Mouse (Mus musculus): ENCODE measurements at regions not wholly inside any gene's neighbourhood (a gene's known extent, or its start where the extent isn't known, plus 50 kb on each side); places are given as distances from the start of the nearest gene placed in this dataset.

DNA sequence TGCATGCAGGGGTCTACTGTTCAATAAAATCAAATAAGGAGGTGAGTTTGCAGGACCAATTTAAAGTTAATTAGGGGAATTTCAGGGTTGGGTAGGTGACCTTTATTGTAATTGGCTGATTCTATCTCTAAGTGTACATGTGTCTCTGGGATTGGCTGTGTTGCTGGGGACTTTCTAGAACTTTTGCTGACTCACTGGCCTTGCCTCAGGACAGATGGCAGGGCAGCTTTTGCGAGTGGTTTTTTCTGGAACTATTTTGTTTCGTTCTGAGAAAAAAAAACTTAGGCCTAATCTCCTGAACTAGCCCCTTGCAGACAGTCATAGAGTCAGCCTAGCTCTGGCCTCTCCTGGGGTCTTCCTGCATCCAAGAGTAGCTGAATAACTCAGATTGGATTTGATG, 249.3 kb upstream of the Mdga2 start:
- H3K27me3 ChIP-seq = no peaks in the 10 kb centered on the region
- no peak overlapping the region for H3K4me2 ChIP-seq
- no peak overlapping the region for H3K27ac ChIP-seq
- H3K4me3 ChIP-seq = no peak overlapping the region
- WGBS = 75% methylated on average over 2 of the region's 2 CpGs
- H3K36me3 ChIP-seq (ENCODE audit: poor library complexity, severe bottlenecking) = no peaks in the 10 kb centered on the region
- no peak for ATAC-seq
- no peaks in the 10 kb centered on the region for H3K9me3 ChIP-seq (replicated peaks)
- no peak overlapping the region for H3K9ac ChIP-seq
- no peaks in the 10 kb centered on the region for H3K4me1 ChIP-seq

- Histone ChIP-seq H3K9ac (no peak overlapping the region), H3K9me3 (replicated peaks) (no peaks in the 10 kb centered on the region), H3K4me1 (no peaks in the 10 kb centered on the region), H3K27ac (no peak overlapping the region), H3K27me3 (no peaks in the 10 kb centered on the region), H3K4me3 (no peak overlapping the region), H3K36me3 (ENCODE audit: poor library complexity, severe bottlenecking) (no peaks in the 10 kb centered on the region), H3K4me2 (no peak overlapping the region)
- no peak for ATAC-seq
- 87% methylated on average over 3 of the region's 3 CpGs for WGBS
These were observed 248.7 kb upstream of the Mdga2 start for GRCm38 (mm10) chr12:67471001-67471400.

DNA sequence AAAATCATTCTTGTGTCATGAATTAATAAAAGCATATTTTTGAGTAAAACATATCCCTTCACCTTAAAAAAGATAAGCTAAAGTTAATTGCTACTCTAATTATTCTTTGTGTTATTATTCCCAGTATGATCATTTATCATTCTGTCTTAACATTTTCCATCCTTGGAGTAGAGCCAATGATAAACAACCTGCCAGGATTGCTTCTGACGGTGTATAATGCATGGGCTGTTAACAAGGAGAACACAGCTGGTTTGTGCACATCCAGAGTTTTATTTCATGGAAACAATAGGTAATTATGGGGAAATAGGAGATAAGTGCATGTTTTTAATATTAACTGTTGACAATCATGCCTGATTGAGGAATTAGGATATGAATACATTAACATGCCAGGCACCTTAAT, 226.8 kb upstream of the Mdga2 start:
- 0 out of 2 replicates have a peak, but pooled peaks have one; percentile 48 for ATAC-seq
- Histone ChIP-seq H3K4me2 (no peak overlapping the region), H3K9ac (no peak overlapping the region), H3K36me3 (ENCODE audit: poor library complexity, severe bottlenecking) (no peaks in the 10 kb centered on the region), H3K9me3 (replicated peaks) (no peaks in the 10 kb centered on the region), H3K27ac (no peak overlapping the region), H3K4me1 (no peaks in the 10 kb centered on the region), H3K27me3 (no peaks in the 10 kb centered on the region), H3K4me3 (no peak overlapping the region)
- 34% methylated on average over 1 of the region's 1 CpGs for WGBS

GRCm38 (mm10) chr12:67430318-67430950, 208.1 kb upstream of the Mdga2 start:
- H3K4me2 ChIP-seq = no peak overlapping the region
- H3K4me3 ChIP-seq = no peak overlapping the region
- no peaks in the 10 kb centered on the region for H3K4me1 ChIP-seq
- WGBS = 21% methylated on average over 6 of the region's 6 CpGs
- no peaks in the 10 kb centered on the region for H3K9me3 ChIP-seq (replicated peaks)
- ATAC-seq = peak; percentile 70
- H3K36me3 ChIP-seq (ENCODE audit: poor library complexity, severe bottlenecking) = no peaks in the 10 kb centered on the region
- no peak overlapping the region for H3K9ac ChIP-seq
- H3K27me3 ChIP-seq = no peaks in the 10 kb centered on the region
- no peak overlapping the region for H3K27ac ChIP-seq

DNA sequence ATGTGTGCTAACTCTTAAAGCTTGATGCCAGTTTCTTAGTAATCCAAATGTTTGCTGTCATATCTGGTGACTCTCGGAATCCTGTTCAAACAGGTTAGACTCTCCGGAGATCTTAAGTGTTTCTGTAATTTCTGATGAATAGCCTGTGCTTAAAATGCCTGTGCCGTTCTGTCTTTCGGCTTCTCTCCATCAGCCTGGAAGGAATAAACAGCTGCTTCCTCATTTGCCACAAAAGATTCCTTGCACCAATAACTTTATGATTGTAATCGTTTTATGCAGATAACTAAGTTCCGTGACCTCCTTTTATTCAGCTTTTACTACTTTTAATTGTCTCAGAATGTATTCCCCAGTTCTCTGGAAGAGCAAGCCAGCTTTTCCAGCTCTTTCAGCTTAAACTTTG, 204.5 kb upstream of the Mdga2 start:
- WGBS = 78% methylated on average over 6 of the region's 6 CpGs
- H3K4me2 ChIP-seq = no peak overlapping the region
- H3K4me1 ChIP-seq = no peaks in the 10 kb centered on the region
- no peak for ATAC-seq
- H3K4me3 ChIP-seq = no peak overlapping the region
- no peak overlapping the region for H3K27ac ChIP-seq
- no peaks in the 10 kb centered on the region for H3K27me3 ChIP-seq
- H3K36me3 ChIP-seq (ENCODE audit: poor library complexity, severe bottlenecking) = no peaks in the 10 kb centered on the region
- no peaks in the 10 kb centered on the region for H3K9me3 ChIP-seq (replicated peaks)
- H3K9ac ChIP-seq = no peak overlapping the region

- 81% methylated on average over 3 of the region's 3 CpGs for WGBS
- no peak overlapping the region for H3K4me2 ChIP-seq
- no peaks in the 10 kb centered on the region for H3K36me3 ChIP-seq (ENCODE audit: poor library complexity, severe bottlenecking)
- H3K9me3 ChIP-seq (replicated peaks) = no peaks in the 10 kb centered on the region
- H3K9ac ChIP-seq = no peak overlapping the region
- H3K4me3 ChIP-seq = no peak overlapping the region
- no peak for ATAC-seq
- no peak overlapping the region for H3K27ac ChIP-seq
- no peaks in the 10 kb centered on the region for H3K4me1 ChIP-seq
- no peaks in the 10 kb centered on the region for H3K27me3 ChIP-seq
These were observed 177.2 kb upstream of the Mdga2 start for GRCm38 (mm10) chr12:67399537-67399936.

DNA sequence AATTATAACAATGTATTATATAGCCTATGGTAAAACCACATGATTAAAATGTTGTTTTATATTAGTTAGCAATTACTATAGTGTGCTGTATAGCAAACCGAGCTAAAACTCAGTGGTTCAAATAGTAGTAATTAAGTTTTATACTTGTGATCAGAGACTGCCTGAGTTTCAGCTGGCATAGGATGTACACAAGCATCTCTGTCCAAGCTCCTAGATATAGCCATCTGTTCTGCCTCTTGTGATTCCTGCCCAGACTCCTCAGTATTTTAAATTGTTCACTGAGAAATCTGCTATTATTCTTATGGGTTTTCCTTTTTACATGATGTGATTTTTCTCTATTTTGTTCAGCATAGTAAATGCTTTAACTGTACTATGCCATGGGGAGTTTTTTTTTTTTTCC, 152.2 kb upstream of the Mdga2 start:
- Histone ChIP-seq H3K36me3 (ENCODE audit: poor library complexity, severe bottlenecking) (no peaks in the 10 kb centered on the region), H3K27me3 (no peaks in the 10 kb centered on the region), H3K9ac (no peak overlapping the region), H3K27ac (no peak overlapping the region), H3K4me2 (no peak overlapping the region), H3K9me3 (replicated peaks) (no peaks in the 10 kb centered on the region), H3K4me1 (no peaks in the 10 kb centered on the region), H3K4me3 (no peak overlapping the region)
- ATAC-seq = no peak
- WGBS = 86% methylated on average over 1 of the region's 1 CpGs

- Histone ChIP-seq H3K4me3 (no peak overlapping the region), H3K27me3 (no peaks in the 10 kb centered on the region), H3K36me3 (ENCODE audit: poor library complexity, severe bottlenecking) (no peaks in the 10 kb centered on the region), H3K27ac (no peak overlapping the region), H3K9me3 (replicated peaks) (no peaks in the 10 kb centered on the region), H3K4me2 (no peak overlapping the region), H3K4me1 (no peaks in the 10 kb centered on the region), H3K9ac (no peak overlapping the region)
- no peak for ATAC-seq
- WGBS = 5% methylated on average over 2 of the region's 2 CpGs
These were observed 126.2 kb upstream of the Mdga2 start for GRCm38 (mm10) chr12:67348551-67348950.

GRCm38 (mm10) chr12:67332483-67332998, 110.2 kb upstream of the Mdga2 start:
- H3K27ac ChIP-seq = no peak overlapping the region
- H3K4me2 ChIP-seq = no peak overlapping the region
- H3K9me3 ChIP-seq (replicated peaks) = no peaks in the 10 kb centered on the region
- 87% methylated on average over 2 of the region's 2 CpGs for WGBS
- H3K36me3 ChIP-seq (ENCODE audit: poor library complexity, severe bottlenecking) = no peaks in the 10 kb centered on the region
- H3K4me3 ChIP-seq = no peak overlapping the region
- no peaks in the 10 kb centered on the region for H3K27me3 ChIP-seq
- no peak overlapping the region for H3K9ac ChIP-seq
- H3K4me1 ChIP-seq = no peaks in the 10 kb centered on the region
- ATAC-seq = no peak

DNA sequence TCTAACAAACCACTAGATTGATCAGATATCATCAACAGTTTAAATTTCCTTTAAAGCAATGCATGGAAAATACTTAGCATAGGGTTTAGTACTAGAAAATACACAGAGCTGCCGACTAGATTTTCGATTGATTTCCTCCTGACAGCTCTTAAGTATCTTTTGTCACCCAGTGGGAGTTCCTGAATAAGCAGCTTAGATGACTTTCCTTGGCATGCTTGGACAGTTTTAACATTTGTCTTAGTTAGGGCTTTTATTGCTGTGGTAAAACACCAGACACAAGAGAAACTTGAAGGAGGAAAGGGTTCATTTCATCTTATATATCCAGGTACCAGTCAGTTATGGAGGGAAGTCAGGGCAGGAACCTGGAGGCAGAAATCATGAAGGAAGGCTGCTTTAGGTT, 104.0 kb upstream of the Mdga2 start:
- Histone ChIP-seq H3K4me2 (no peak overlapping the region), H3K9me3 (replicated peaks) (no peaks in the 10 kb centered on the region), H3K4me1 (no peaks in the 10 kb centered on the region), H3K36me3 (ENCODE audit: poor library complexity, severe bottlenecking) (no peaks in the 10 kb centered on the region), H3K27ac (no peak overlapping the region), H3K9ac (no peak overlapping the region), H3K27me3 (no peaks in the 10 kb centered on the region), H3K4me3 (no peak overlapping the region)
- ATAC-seq = no peak
- 38% methylated on average over 2 of the region's 2 CpGs for WGBS

GRCm38 (mm10) chr12:67325799-67326198, 103.5 kb upstream of the Mdga2 start:
- 13% methylated on average over 1 of the region's 1 CpGs for WGBS
- ATAC-seq = no peak
- Histone ChIP-seq H3K4me2 (no peak overlapping the region), H3K9me3 (replicated peaks) (no peaks in the 10 kb centered on the region), H3K9ac (no peak overlapping the region), H3K27me3 (no peaks in the 10 kb centered on the region), H3K4me3 (no peak overlapping the region), H3K36me3 (ENCODE audit: poor library complexity, severe bottlenecking) (no peaks in the 10 kb centered on the region), H3K27ac (no peak overlapping the region), H3K4me1 (0 out of 2 replicates have a peak, but pooled peaks cover 5% of the 10 kb centered on the region)

DNA sequence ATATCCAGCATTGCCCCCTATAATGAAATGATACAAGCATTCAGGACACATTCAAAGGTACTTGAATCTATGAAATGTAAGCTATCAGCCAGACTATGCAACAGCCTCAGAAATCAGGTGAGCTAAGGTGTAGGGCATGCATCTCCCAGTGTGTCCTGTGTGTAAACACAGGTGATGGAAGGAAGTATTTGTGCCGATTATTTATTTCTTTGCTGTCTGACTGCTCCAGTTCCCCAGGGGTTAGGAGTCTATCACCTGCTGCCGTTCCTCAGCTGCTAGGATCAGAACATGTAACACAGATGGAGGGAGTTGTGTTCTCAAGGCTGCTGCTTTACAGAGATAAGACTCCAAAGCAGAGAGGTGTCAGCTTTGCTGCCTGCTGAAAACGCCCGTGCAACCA, 103.0 kb upstream of the Mdga2 start:
- Histone ChIP-seq H3K4me1 (0 out of 2 replicates have a peak, but pooled peaks cover 5% of the 10 kb centered on the region), H3K9me3 (replicated peaks) (no peaks in the 10 kb centered on the region), H3K27ac (no peak overlapping the region), H3K9ac (no peak overlapping the region), H3K36me3 (ENCODE audit: poor library complexity, severe bottlenecking) (no peaks in the 10 kb centered on the region), H3K27me3 (no peaks in the 10 kb centered on the region), H3K4me3 (no peak overlapping the region), H3K4me2 (no peak overlapping the region)
- WGBS = 65% methylated on average over 4 of the region's 4 CpGs
- ATAC-seq = no peak

DNA sequence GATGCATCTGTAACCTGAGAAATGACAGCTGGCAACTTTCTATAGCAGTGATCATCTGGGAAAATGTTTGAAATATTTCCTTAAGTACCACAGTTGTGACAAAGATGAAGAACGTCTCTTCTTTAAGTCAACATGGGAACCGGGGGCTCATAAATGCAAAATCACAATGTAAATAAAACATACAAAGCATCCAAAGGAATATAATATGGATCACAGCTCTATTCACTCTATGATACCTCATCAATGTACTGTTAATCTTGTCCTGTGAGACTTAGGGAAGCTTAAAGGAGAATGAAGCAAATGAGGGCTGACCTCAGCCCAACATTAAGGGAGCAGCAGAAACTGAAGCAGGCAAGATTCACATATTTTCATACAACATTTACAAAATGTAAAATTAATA, 96.3 kb upstream of the Mdga2 start:
- H3K4me2 ChIP-seq = no peak overlapping the region
- no peak overlapping the region for H3K27ac ChIP-seq
- H3K36me3 ChIP-seq (ENCODE audit: poor library complexity, severe bottlenecking) = no peaks in the 10 kb centered on the region
- no peaks in the 10 kb centered on the region for H3K27me3 ChIP-seq
- no peak overlapping the region for H3K4me3 ChIP-seq
- H3K4me1 ChIP-seq = 0 out of 2 replicates have a peak, but pooled peaks cover 5% of the 10 kb centered on the region
- H3K9ac ChIP-seq = no peak overlapping the region
- H3K9me3 ChIP-seq (replicated peaks) = no peaks in the 10 kb centered on the region
- WGBS = 83% methylated on average over 2 of the region's 2 CpGs
- ATAC-seq = no peak
